Mouse (Mus musculus): Measurements from ENCODE around the gene Jph2.

- TF ChIP-seq CTCF (IDR thresholded peaks at IDR 0.05; ENCODE audit: low read depth, low read length): no peak
- no peak for TF ChIP-seq POLR2A (IDR thresholded peaks at IDR 0.05; ENCODE audit: borderline replicate concordance, low read depth, low read length)
These were observed 96.2 kb downstream of the Jph2 start for GRCm38 (mm10) chr2:163301641-163302040.
